Mouse (Mus musculus) monocyte, adult 5-6 weeks (primary cell): ENCODE measurements at regions not wholly inside any gene's neighbourhood (a gene's known extent, or its start where the extent isn't known, plus 50 kb on each side); places are given as distances from the start of the nearest gene placed in this dataset.

Experiments used
- ATAC-seq: fragments of 153-309, 156-312 bp; replicated peaks from 2 replicates; pipeline ENCODE4 v1.8.0; 2017; ENCODE audit warnings: mild to moderate bottlenecking; ENCODE audit not compliant: low TSS enrichment, insufficient number of reproducible peaks, severe bottlenecking, poor library complexity, low FRiP score

DNA sequence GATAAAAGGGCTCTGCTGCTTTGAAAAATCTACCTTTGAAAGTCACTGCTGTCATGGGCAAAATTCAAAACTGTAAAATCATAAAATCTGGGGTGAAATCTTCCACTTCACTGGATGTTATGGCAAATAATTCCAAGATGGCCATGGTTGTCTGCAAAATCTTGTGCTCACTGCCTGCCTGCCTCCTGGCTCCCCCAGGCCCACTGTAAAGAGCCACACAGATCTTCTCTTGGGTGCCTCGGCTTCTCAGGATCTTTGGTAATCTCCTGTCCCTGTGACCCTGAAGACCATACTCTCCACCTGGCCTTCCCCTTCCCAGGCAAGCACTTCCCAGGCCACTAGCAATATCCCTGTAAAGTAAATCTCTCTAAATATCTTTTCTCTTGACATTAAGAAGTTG is 505.1 kb upstream of the Kdm8 start:
- no peak for ATAC-seq

DNA sequence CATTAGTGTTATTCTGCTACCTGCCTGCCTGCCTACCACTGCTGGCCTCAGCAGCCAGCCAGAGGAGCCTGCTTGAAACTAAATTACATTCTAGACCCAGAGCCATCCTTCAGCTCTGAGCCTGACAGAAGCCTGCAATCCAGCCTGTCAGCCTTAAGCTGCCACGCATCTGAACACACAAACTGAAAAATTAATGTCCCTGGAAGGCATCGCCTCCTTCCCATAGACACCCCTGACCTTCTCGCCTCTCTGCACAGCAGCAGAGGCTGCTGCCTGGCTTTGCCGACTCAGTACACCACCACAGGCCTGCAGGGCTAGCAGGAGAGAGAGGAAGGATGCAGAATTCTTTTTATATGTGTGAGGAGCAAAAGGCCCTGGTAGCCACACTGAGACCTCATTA is 502.9 kb upstream of the Kdm8 start:
- no peak for ATAC-seq

DNA sequence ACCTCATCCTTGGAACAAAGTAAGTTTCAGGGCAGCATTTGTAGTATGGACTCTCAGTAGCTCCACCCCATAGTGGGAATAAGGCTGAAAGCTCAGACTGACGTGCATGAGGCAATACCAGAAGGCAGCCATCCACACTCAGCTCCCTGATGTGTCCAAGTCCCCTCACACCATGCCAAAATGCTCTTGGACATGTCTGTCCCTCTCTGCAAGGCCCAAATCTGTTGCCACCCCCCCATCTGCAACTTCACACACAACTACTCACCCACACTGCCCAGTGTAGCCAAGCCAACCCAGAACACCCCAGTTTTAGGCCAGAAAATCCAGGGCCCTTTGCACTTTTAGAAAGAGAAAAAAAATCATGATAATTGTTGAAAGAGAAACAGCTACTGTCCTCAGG is 498.1 kb upstream of the Kdm8 start:
- ATAC-seq: no peak

DNA sequence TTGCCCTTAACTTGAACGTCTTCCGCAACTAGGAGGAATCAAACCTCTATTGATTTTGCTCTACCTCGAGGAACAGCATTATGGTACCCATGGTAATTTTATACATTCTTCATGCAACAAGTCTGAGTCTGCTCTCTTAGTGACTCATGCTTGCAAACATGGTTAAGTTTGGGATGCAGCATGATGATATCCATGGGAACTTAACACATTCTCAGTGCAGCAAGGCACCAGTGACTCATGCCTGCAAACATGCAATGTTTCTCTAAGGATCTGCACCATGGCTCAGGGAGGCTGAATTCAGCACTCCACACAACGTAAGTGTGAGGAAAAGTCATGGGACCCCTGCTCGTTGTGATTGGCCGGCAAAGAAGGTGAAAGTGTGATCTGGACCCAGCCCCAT is 487.1 kb upstream of the Kdm8 start:
- ATAC-seq: no peak

DNA sequence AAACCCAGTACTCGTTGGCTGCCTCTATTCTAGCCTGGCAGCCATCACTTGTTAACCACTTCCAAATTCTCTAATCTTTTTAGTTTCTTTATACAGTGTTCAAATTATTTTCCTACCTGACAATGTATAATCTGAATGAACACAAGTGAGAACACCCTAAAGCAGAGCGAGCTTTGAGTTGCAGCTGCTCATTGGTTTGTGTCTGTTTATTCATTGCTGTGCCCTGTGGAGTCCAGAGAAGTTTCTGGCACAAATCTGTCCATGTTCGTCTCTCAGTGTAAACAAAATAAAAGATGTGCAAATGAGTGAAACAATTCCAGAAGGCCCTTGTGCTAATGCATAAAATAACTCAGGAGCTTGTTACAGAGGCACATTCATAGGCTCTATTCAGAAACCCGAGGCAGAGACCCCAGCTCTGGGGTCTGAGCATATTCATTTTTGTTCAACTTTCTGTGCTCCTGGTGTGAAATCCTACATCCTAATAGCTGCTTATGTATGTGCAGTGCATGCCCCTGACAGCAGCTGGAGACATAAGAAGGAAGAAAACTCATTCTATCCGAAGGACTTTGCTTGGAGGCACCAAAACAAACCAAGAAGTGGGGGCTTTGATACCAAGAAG is 469.5 kb upstream of the Kdm8 start:
- no peak for ATAC-seq

DNA sequence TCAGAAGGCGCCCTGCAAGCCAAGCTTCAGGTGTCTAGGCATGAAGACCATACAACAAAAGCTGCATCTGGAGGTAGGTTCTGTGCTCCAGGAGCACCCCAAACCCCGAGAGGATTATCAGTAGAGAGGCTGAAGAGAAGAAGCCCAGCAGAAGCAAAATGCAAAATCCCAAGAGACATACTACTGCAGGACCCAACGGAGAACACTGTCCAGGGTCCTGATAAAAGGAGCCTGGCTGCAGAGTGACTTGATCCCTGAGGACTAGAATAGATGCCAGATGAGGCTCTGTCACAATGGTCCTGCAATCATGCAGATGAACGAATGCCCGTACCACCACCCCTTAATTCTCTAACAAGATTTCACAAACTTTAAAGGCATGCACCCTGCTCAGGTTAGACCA is 455.0 kb upstream of the Kdm8 start:
- no peak for ATAC-seq

DNA sequence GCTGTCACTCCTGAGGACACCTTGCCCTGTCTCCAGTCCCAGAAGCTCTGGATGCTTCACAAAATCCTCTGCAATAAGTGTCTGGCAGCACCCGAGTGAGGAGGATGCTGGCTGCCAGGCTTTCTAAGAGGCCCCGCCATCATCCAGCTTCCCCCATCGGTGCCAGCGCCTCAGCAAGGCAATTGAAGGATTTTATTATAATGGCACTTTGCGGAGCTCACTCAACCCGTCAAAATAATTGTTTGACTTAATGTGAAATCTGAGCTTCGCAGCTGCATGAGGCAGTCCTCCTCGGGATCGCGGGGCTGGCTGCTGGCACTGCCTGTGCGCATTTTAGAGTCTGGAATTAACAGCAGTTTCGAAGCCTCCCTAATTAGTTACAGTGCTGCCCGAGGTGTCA is 453.8 kb upstream of the Kdm8 start:
- ATAC-seq: no peak

DNA sequence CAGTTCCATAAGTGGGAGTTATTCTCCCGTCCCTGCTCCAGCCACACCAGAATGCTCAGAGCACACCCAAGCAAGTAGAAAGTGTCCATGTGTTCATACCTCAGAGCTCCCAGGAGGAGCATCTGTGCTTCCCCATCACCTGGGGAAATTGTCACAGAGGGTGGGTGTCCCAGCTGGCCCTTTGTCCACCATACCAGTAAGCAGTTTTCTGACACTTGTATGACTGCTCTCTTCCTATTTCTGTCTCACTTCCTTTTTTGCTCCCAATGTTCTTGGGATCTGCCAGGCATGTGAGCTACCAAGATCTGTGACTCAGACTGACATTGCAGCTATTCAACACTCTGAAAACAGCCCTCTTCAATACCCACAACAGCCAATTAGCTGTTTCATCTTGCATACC is 447.9 kb upstream of the Kdm8 start:
- ATAC-seq: no peak

DNA sequence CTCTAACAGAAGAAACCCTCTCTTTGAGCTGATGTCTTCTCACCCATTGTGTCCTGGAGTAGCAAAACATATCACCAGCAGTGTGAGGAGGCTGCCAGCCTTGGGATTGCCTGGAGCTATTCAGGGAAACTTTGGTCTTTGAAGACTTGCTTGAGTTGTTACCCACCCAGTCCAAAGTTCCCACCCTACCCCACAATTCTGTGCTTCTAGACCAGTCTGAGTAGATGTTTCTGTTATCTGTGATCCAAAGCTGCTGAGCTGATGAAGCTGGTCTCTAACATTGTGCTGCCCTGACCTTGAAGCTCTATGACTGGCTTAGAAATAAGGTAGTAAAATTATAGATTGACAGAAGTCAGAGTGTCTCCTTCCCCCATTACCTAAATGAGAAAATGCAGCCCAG is 443.8 kb upstream of the Kdm8 start:
- no peak for ATAC-seq

DNA sequence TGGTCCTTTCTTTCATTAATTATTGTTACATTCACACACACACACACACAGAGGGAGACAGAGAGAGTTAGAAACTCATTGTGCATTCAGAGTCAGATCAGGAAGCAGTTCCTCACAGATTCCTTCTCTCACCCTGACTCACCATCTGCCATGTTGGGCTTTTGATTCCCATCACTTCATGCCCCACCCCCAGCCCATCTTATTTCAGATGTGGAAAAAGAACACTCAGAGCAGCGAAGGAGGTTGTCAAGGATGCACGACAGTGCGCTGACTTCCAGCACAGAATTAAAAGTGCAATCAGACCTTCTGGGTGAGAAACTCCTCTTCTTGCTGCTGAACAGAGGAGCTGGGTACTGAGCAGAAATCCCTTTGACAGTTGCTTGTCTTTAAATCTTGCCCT is 438.8 kb upstream of the Kdm8 start:
- ATAC-seq: no peak

DNA sequence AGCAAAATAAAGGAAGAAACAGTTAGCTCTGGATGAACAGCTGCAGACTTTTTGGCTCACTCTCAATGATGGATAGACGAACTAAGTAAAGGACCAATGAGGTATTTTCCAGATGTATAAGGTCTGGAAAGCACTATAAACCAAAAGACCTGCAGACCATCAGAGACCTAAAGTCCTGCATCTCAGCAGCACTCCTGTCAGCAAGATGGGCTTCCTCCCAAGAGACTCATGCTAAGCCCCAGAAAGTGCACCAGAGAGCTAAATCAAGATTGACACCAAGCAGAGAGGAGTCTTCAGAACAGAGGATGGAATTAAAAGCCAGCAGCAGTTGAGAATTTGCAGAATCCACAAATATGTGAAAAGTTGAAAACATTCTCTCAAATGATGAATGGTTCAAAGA is 425.2 kb upstream of the Kdm8 start:
- no peak for ATAC-seq

DNA sequence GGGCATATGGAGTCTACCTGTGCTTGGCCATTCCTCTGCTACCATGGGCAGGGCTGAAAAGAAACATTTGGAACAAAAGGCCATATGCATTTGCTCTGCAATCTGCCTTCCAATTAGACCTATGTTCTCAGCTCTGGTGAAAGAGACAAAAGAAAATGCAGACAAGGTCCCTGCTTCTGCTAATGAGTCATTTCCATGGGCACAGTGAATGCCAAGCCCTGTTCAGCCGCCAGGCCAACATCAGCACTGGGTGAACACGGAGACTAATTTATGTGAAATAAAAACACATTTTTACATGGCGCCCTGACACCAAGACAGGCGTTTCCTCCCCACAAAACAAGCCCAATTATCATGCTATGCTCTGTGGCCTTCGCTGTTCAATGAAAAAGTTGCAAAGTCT is 419.5 kb upstream of the Kdm8 start:
- ATAC-seq: no peak

DNA sequence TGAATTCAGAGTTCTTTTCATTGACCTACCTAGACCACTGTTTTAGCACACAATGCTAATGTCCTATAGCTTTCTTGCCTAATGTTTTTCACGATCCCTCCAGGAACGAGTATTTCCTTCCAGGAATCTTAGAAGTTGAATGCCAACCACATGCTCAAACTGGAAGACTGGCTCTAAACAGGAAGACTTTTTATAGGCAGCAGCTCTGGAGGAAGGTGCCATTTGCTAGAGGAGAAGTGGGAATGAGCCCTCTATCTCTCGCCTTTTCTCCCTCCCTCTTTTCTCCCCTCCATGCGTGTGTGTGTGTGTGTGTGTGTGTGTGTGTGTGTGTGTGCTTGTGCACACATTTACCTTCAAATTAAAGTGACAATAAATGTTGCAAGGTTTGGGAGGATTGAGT is 410.7 kb upstream of the Kdm8 start:
- ATAC-seq: no peak

DNA sequence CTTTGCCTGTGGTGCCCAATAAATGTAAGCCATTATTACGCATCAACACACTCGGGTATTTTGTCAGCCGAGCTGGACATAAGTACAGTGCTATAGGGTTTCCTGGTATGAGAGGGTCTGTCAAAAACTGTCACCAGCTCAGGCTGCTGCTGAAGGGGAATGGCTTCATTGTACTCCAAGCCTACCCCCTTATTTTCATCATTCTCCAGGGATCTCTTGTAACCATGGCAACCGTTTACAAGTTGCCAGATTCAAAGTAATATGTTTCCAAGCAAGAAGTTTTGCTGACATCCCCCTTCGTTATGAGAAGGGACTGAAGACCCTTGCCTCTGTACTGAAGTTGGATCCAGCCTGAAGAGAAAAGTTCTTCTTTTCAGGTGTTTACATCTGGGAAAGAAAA is 410.3 kb upstream of the Kdm8 start:
- no peak for ATAC-seq

DNA sequence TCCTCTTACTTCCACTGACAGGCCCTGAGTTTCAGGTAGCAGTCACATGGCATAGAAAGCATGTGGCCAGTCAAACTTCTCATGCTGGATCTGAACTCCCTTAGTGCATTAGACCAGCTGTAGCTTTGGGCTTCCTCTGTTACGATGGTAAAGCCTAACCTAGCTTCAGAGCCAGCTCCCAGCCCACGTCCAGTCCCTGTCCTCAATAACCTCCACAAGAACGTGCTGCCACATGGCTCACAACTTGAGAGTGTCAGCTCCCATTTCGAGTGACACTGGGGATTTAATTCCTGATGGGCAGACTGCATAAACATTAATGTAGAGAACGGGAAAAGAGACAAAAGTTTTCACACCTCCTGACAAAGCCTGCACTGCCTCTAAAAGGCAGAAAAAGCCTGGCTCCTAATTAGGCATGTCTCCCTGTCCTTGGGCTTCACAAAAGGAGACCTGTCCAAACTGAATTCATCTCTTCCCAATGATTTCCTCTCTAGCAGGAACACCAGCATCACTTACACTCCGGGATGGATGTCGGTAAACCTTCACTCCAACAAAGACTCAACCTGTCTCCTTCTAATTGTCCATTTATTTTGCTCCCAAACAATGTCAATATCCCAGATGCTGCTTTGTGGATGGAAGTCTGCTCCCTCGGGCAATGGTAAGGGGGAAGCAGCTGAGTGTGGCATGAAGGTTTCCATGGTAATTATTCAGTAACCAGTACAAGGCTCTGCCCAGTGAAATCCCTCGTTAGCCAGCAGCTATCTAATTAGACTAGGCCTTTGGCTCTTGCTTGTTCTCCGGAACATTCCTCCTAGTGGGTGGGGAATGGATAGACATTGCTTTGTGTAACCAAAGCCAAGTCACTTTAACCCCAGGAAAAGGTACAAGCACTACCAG is 408.1 kb upstream of the Kdm8 start:
- ATAC-seq: no peak

DNA sequence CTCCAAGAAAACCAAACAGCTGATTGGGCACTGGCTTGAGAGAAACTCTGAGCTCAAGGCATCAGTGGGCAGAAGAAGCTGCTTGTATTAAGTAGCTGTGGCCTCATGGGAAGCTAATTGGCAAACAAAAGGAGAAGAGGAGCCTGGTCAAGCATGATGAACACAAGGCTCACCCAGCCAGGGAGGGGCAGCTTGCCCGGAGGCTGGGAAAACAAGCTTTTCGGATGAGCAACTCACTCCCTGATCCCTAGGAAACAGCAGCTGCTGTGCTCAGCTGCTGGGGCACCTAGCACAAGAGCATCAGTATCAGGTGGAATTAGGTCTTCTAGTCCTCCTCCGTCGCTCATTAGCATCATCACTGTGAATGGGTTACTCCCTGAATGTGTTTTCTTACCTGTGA is 405.6 kb upstream of the Kdm8 start:
- ATAC-seq: no peak

DNA sequence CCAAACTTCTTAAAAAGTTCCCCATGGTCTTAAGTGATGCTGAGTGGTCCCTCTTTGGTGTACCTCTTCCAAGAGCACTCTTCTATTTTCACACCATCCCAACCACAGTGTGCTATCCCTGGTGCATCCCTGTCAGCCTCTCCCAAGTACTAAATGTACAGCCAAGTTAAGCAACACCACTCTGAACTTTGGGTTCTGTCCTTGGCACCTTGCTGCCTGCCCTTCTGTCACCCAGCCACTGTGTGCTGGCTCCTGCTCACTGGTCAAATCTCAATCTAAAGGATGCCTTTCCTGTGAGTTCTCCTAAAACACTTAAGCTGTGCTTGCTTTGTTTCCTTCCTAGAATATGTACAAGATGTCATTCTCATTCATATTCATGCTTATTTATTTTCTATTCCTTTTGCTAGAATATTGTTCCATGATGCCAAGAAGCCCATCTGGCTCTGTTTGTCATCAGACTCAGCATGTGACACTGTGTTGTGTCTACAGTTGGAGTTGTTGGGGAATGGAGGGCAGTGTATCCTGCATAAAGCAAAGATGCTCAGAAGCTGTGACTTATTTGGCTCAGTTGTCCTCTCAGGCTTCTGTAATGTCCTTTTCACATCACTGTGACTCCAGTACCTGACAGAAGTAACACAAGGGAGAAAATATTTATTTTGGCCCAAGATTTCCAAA is 388.4 kb upstream of the Kdm8 start:
- ATAC-seq: no peak

DNA sequence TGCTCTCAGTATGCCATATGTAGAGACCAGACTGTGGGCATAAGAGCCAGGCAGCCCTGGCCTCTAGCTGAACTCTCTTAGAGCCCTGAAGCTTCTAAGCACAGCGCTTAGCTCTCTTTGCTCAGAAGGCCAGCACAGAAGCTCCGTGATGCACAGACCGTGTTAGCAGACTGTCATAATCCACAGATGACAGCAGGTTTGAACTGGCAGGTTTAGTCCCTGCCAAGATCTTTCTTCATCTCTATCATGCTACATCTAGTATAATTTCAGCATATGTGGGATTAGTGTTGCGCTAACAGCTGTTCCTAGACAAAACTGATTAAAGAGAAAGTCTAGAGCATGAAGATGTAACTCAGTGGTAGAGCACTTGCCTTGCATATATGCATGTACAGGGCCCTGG is 342.0 kb upstream of the Kdm8 start:
- ATAC-seq: no peak

DNA sequence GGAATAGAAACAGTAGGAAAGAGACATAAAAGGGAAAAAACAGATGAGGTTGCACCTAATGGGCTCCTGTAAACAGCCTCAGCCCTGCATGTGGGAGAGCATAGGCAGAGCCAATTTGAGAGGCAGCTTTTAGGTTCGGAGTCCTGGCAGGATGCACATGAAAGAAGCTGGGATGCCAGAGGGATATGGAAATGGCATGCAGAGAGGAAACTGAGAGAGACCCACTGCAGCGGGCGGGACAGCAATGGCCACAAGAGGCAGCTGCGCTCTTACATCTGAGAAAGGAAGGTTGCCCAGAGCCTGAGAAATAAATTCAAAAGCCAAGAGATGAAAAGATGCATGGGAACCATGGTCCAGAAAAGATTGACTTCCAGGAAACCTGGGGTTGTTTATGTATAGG is 340.5 kb upstream of the Kdm8 start:
- no peak for ATAC-seq

DNA sequence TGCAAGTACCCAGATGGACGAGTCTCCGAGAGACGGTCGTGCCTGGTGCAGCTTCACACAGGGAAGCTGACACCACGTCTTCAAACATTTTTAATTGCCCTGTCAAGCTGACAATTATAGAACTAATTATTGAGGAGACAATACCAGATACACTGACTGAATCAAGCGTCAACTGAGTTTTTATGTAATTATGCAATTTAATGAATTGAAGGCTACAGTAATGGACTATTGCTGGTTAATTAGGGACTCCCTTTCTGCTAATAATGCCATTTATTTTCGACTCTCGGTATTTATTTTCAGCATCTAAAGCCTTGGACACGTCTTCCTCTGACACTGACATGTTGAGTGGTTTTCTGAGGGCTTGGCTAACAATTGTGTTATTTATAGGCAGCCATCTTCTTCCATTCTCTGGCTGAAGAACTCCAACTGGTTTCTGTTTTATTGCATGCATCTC is 331.6 kb upstream of the Kdm8 start:
- no peak for ATAC-seq
